ENCODE assay signal across 7 mouse cellular contexts in the genomic region with DNA sequence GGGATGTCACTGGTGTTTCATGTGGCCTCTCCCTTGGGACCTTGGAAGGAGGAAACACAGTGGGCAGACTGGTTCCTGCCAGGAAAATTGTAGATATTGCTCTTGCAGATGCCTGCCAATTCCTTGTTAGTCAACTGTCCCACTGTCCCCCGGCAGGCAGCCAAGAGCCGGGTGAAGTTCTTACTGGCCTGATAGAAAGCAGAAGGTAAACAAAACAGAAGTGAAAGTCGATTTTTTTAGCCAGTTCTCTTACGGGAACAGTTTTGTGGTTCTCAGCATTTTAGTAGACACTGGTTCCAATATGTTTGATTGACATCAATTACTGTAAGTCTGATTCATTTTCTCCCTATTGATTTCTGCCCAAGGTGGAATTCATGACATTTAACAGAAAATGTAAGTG. TPM values are rescaled to one million over a fixed set of nuclear protein-coding genes. Genes with fewer than 3 reads are reported as not detected.
DNase-seq lines count a peak whose midpoint lies in the region; ATAC-seq and TF ChIP-seq lines count a peak whose summit lies in the region.

No protein-coding gene starts in this region.

- no peak for TF ChIP-seq CTCF in embryonic fibroblast, embryonic 13.5 days (IDR thresholded peaks at IDR 0.05; ENCODE audit: borderline replicate concordance, insufficient read depth, low read length)
- no peak for TF ChIP-seq CTCF in olfactory bulb, adult 2 months (IDR thresholded peaks at IDR 0.05; ENCODE audit: insufficient read depth, low read depth, low read length)

- no peak overlapping the region for H3K4me3 ChIP-seq in embryonic fibroblast, embryonic 13.5 days (ENCODE audit: insufficient read depth, low read length)
- H3K4me3 ChIP-seq in olfactory bulb, adult 2 months (ENCODE audit: insufficient read depth, low read depth, low read length): no peak overlapping the region

- peak; percentile 96 for DNase-seq in adrenal gland, adult 2 months
- peak; percentile 49 for DNase-seq in liver
- DNase-seq in embryo, embryonic 9.5 days (ENCODE audit: extremely low spot score): no peak

- TF ChIP-seq POLR2A in embryonic fibroblast, embryonic 13.5 days (IDR thresholded peaks at IDR 0.05; ENCODE audit: low read depth, low read length): no peak
- no peak for TF ChIP-seq POLR2A in olfactory bulb, adult 2 months (IDR thresholded peaks at IDR 0.05; ENCODE audit: insufficient read depth, low read depth, low read length)

- H3K27ac ChIP-seq in embryonic fibroblast, embryonic 13.5 days (ENCODE audit: insufficient read depth, low read length): peak overlapping the region; percentile 69
- H3K27ac ChIP-seq in olfactory bulb, adult 2 months (ENCODE audit: insufficient read depth, low read depth, low read length): peak overlapping the region; percentile 10

- peak; percentile 21 for ATAC-seq in CD4-positive, CD25-positive, alpha-beta regulatory T cell, adult 4 months
- ATAC-seq in hematopoietic stem cell, adult 5-6 weeks (replicated peaks in 1 of 2; ENCODE audit: insufficient read depth in 1 of 2, low FRiP score in 2 of 2, low TSS enrichment in 1 of 2, low read depth in 1 of 2, poor library complexity in 2 of 2, severe bottlenecking in 2 of 2): peak; percentile 38 to 52; a peak in 2 of 4 replicates

- 24% methylated on average over 4 of the region's 4 CpGs for WGBS in olfactory bulb, adult 2 months

- H3K4me1 ChIP-seq in embryonic fibroblast, embryonic 13.5 days (ENCODE audit: control insufficient read depth, insufficient read depth, low read length): peaks cover 33% of the 10 kb centered on the region
- peaks cover 54% of the 10 kb centered on the region for H3K4me1 ChIP-seq in olfactory bulb, adult 2 months (ENCODE audit: control insufficient read depth, insufficient read depth, low read length)

RNA-seq across cellular contexts. Expression of a gene that starts 27.0 kb away (rescaled TPM):
- 100 to 1,000 TPM in 1 of 2 experiments, 10 to 100 TPM in 1; 99.2 to 126 TPM for polyA plus RNA-seq in CD4-positive, CD25-positive, alpha-beta regulatory T cell, adult 4 months (2017; shearing (Covaris generic))
- 10 to 100 TPM; 55.1 to 71.3 TPM for total RNA-seq in adrenal gland, adult 2 months (2021)
- polyA plus RNA-seq in adrenal gland, adult 2 months (2012; rRNA removed): 52.3 and 57.9 TPM in 2 replicates
- 50.7 and 59.4 TPM in 2 replicates for polyA plus RNA-seq in embryonic fibroblast, embryonic 13.5 days (2011; ENCODE audit: insufficient read length, low read depth, missing spikeins)
- total RNA-seq in hematopoietic stem cell, adult 5-6 weeks (2017): 37.1 and 61.6 TPM in 2 replicates
- not detected in 2 replicates for polyA plus RNA-seq in olfactory bulb, adult 2 months (2012; ENCODE audit: insufficient read depth, insufficient read length, low replicate concordance, missing spikeins)

RNA-seq across cellular contexts. Expression of a gene that starts 51.6 kb away (rescaled TPM):
- under 1 TPM; 0.17 to 0.63 TPM for polyA plus RNA-seq in CD4-positive, CD25-positive, alpha-beta regulatory T cell, adult 4 months (2017; shearing (Covaris generic))
- 1 to 10 TPM; 1.7 to 3.0 TPM for total RNA-seq in adrenal gland, adult 2 months (2021)
- polyA plus RNA-seq in adrenal gland, adult 2 months (2012; rRNA removed): 3.5 and 4.0 TPM in 2 replicates
- 2.8 and 4.3 TPM in 2 replicates for polyA plus RNA-seq in embryonic fibroblast, embryonic 13.5 days (2011; ENCODE audit: insufficient read length, low read depth, missing spikeins)
- not detected in 2 replicates for total RNA-seq in hematopoietic stem cell, adult 5-6 weeks (2017)
- polyA plus RNA-seq in olfactory bulb, adult 2 months (2012; ENCODE audit: insufficient read depth, insufficient read length, low replicate concordance, missing spikeins): not detected in 2 replicates
